Mouse (Mus musculus): ENCODE data around the gene Atpif1.
A peak's percentile ranks its signal among the peaks of the same experiment; 100 is the strongest.
"Not testable (repeated sequence)": the region's sequence is repeated elsewhere in the genome, so short reads cannot be mapped to it uniquely, and the experiment has no call there.

Gene Atpif1

GRCm38 (mm10) chr4:132492178-132493060 is 41.0 kb downstream of the Atpif1 start:
- DNase-seq (ENCODE audit: low spot score in 2 of 2) = peak in 1 of 2 experiments; percentile 80

GRCm38 (mm10) chr4:132491748-132492147 is 41.7 kb downstream of the Atpif1 start:
- peak in 1 of 2 experiments; percentile 4 for DNase-seq (ENCODE audit: low spot score in 2 of 2)

- DNase-seq (ENCODE audit: low spot score in 2 of 2) = no peak
Observed at GRCm38 (mm10) chr4:132491057-132491456, 42.4 kb downstream of the Atpif1 start.

- no peak for DNase-seq (ENCODE audit: low spot score in 2 of 2)
Observed at GRCm38 (mm10) chr4:132490273-132491010, 43.0 kb downstream of the Atpif1 start.

- DNase-seq (ENCODE audit: low spot score in 2 of 2) = no peak
Observed at GRCm38 (mm10) chr4:132488976-132489375, 44.5 kb downstream of the Atpif1 start.

GRCm38 (mm10) chr4:132488521-132488920 is 44.9 kb downstream of the Atpif1 start:
- no peak for DNase-seq (ENCODE audit: low spot score in 2 of 2)

GRCm38 (mm10) chr4:132484820-132485219 is 48.6 kb downstream of the Atpif1 start:
- no peak for DNase-seq (ENCODE audit: low spot score in 2 of 2)

- DNase-seq (ENCODE audit: low spot score in 2 of 2) = no peak
Observed at GRCm38 (mm10) chr4:132484231-132484630, 49.2 kb downstream of the Atpif1 start.

GRCm38 (mm10) chr4:132482956-132483608 is 50.4 kb downstream of the Atpif1 start:
- DNase-seq (ENCODE audit: low spot score in 2 of 2) = no peak

GRCm38 (mm10) chr4:132482104-132482503 is 51.4 kb downstream of the Atpif1 start:
- DNase-seq (ENCODE audit: low spot score in 2 of 2) = not testable (repeated sequence)
